Mouse (Mus musculus): ENCODE results near the gene Orc1.

DNA sequence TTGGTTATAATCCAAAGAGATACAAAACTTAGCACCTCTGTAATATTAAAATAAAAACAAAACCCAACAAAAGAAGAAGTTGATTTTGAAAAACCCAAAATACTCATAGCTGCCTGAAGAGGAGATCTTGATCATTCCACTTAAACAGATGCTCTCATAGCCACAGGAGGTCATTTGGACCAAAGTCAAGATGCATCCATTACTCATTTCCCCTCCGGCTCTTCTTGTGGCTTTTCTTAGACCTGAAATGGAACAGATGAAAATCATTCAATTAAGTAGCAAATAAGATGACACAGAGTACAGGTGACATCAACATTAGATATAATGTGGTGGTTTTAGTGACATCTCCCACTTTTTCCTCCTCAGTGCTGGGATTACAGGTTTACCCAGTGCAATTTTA, 14.2 kb upstream of the Orc1 start:
- TF ChIP-seq CTCF (conservative IDR thresholded peaks at IDR 0.05; ENCODE audit: low read length) (no peak), POU5F1 (IDR thresholded peaks at IDR 0.05; ENCODE audit: borderline replicate concordance, low read length) (no peak)
